Mouse (Mus musculus): ENCODE measurements around the gene Glt28d2. TPM values are rescaled to one million over a fixed set of nuclear protein-coding genes. Genes with fewer than 3 reads are reported as not detected.
"Not testable (repeated sequence)": the region's sequence is repeated elsewhere in the genome, so short reads cannot be mapped to it uniquely, and the experiment has no call there.

Gene Glt28d2
- polyA plus RNA-seq (2015; fragmentation: Nextera tagmentation; extraction: Ambion mirVana), result 0.29 and 0.98 TPM in 2 replicates

GRCm38 (mm10) chr3:85887239-85887827 lies at the start of gene Glt28d2, which contains the start of gene Gm37240:
Gene Glt28d2 (minus strand): TSS chr3:85887516.
Gene Gm37240 (minus strand): TSS chr3:85887518.
- Histone ChIP-seq H3K9me3 (replicated peaks) (no peaks in the 10 kb centered on the region), H3K4me3 (replicated peaks) (peak within 1 kb of the TSS; percentile 55), H3K27ac (replicated peaks) (no peak within 1 kb of the TSS), H3K9ac (replicated peaks) (peak within 1 kb of the TSS; percentile 38), H3K4me1 (peaks cover 23% of the 10 kb centered on the region), H3K4me2 (peak within 1 kb of the TSS; percentile 99), H3K36me3 (no peaks in the 10 kb centered on the region), H3K27me3 (replicated peaks) (peaks cover 31% of the 10 kb centered on the region)
- peak; percentile 87 for ATAC-seq (ENCODE audit: low FRiP score)
- WGBS, result under 1% methylated on average over 48 of the region's 48 CpGs

GRCm38 (mm10) chr3:85933586-85933985 lies 46.3 kb upstream of the Glt28d2 start:
- no peak overlapping the region for H3K4me2 ChIP-seq
- H3K9me3 ChIP-seq (replicated peaks), result no peaks in the 10 kb centered on the region
- H3K4me3 ChIP-seq (replicated peaks), result no peak overlapping the region
- H3K27me3 ChIP-seq (replicated peaks), result no peaks in the 10 kb centered on the region
- H3K9ac ChIP-seq (replicated peaks), result no peak overlapping the region
- H3K4me1 ChIP-seq, result no peaks in the 10 kb centered on the region
- H3K27ac ChIP-seq (replicated peaks), result no peak overlapping the region
- ATAC-seq (ENCODE audit: low FRiP score), result no peak
- WGBS, result 91% methylated on average over 5 of the region's 5 CpGs
- H3K36me3 ChIP-seq, result no peaks in the 10 kb centered on the region

GRCm38 (mm10) chr3:85931859-85932258 lies 44.5 kb upstream of the Glt28d2 start:
- Histone ChIP-seq H3K4me1 (no peaks in the 10 kb centered on the region), H3K36me3 (no peaks in the 10 kb centered on the region)
- WGBS, result 85% methylated on average over 6 of the region's 6 CpGs

GRCm38 (mm10) chr3:85930671-85931255 lies 43.4 kb upstream of the Glt28d2 start:
- Histone ChIP-seq H3K27me3 (replicated peaks) (no peaks in the 10 kb centered on the region), H3K9me3 (replicated peaks) (no peaks in the 10 kb centered on the region), H3K36me3 (no peaks in the 10 kb centered on the region), H3K4me2 (no peak overlapping the region), H3K4me3 (replicated peaks) (no peak overlapping the region), H3K27ac (replicated peaks) (no peak overlapping the region), H3K4me1 (no peaks in the 10 kb centered on the region), H3K9ac (replicated peaks) (no peak overlapping the region)
- WGBS, result 60% methylated on average over 11 of the region's 11 CpGs
- ATAC-seq (ENCODE audit: low FRiP score), result no peak

More at GRCm38 (mm10) chr3:85931859-85932258, 44.5 kb upstream of the Glt28d2 start:
- Histone ChIP-seq H3K4me2 (no peak overlapping the region), H3K9me3 (replicated peaks) (no peaks in the 10 kb centered on the region), H3K9ac (replicated peaks) (no peak overlapping the region), H3K4me3 (replicated peaks) (no peak overlapping the region), H3K27me3 (replicated peaks) (no peaks in the 10 kb centered on the region), H3K27ac (replicated peaks) (no peak overlapping the region)
- ATAC-seq (ENCODE audit: low FRiP score), result no peak

- no peaks in the 10 kb centered on the region for H3K36me3 ChIP-seq
- no peaks in the 10 kb centered on the region for H3K9me3 ChIP-seq (replicated peaks)
- no peaks in the 10 kb centered on the region for H3K4me1 ChIP-seq
- 85% methylated on average over 5 of the region's 5 CpGs for WGBS
- H3K27me3 ChIP-seq (replicated peaks), result no peaks in the 10 kb centered on the region
- no peak overlapping the region for H3K27ac ChIP-seq (replicated peaks)
- no peak for ATAC-seq (ENCODE audit: low FRiP score)
- no peak overlapping the region for H3K4me2 ChIP-seq
- no peak overlapping the region for H3K4me3 ChIP-seq (replicated peaks)
- no peak overlapping the region for H3K9ac ChIP-seq (replicated peaks)
These were observed 42.4 kb upstream of the Glt28d2 start for GRCm38 (mm10) chr3:85929711-85930110.

GRCm38 (mm10) chr3:85928140-85928611 lies 40.9 kb upstream of the Glt28d2 start:
- Histone ChIP-seq H3K9ac (replicated peaks) (no peak overlapping the region), H3K4me1 (peaks cover 3% of the 10 kb centered on the region), H3K4me3 (replicated peaks) (no peak overlapping the region), H3K36me3 (no peaks in the 10 kb centered on the region), H3K9me3 (replicated peaks) (no peaks in the 10 kb centered on the region), H3K4me2 (no peak overlapping the region), H3K27me3 (replicated peaks) (no peaks in the 10 kb centered on the region), H3K27ac (replicated peaks) (no peak overlapping the region)
- 63% methylated on average over 5 of the region's 5 CpGs for WGBS
- ATAC-seq (ENCODE audit: low FRiP score), result no peak

GRCm38 (mm10) chr3:85927296-85927695 lies 40.0 kb upstream of the Glt28d2 start:
- 75% methylated on average over 9 of the region's 9 CpGs for WGBS
- H3K36me3 ChIP-seq, result no peaks in the 10 kb centered on the region
- H3K4me3 ChIP-seq (replicated peaks), result no peak overlapping the region
- H3K27ac ChIP-seq (replicated peaks), result no peak overlapping the region
- peaks cover 3% of the 10 kb centered on the region for H3K4me1 ChIP-seq
- H3K9ac ChIP-seq (replicated peaks), result no peak overlapping the region
- H3K4me2 ChIP-seq, result no peak overlapping the region
- H3K9me3 ChIP-seq (replicated peaks), result no peaks in the 10 kb centered on the region
- ATAC-seq (ENCODE audit: low FRiP score), result no peak
- H3K27me3 ChIP-seq (replicated peaks), result no peaks in the 10 kb centered on the region

GRCm38 (mm10) chr3:85923954-85924945 lies 36.9 kb upstream of the Glt28d2 start:
- H3K27ac ChIP-seq (replicated peaks), result no peak overlapping the region
- no peaks in the 10 kb centered on the region for H3K36me3 ChIP-seq
- WGBS, result 45% methylated on average over 18 of the region's 18 CpGs
- no peaks in the 10 kb centered on the region for H3K9me3 ChIP-seq (replicated peaks)
- H3K4me1 ChIP-seq, result peaks cover 3% of the 10 kb centered on the region
- H3K4me2 ChIP-seq, result peak overlapping the region; percentile 45
- no peak overlapping the region for H3K9ac ChIP-seq (replicated peaks)
- no peak overlapping the region for H3K4me3 ChIP-seq (replicated peaks)
- ATAC-seq (ENCODE audit: low FRiP score), result peak; percentile 81
- no peaks in the 10 kb centered on the region for H3K27me3 ChIP-seq (replicated peaks)

GRCm38 (mm10) chr3:85923343-85923742 lies 36.0 kb upstream of the Glt28d2 start:
- H3K4me3 ChIP-seq (replicated peaks), result no peak overlapping the region
- no peak overlapping the region for H3K4me2 ChIP-seq
- H3K9ac ChIP-seq (replicated peaks), result no peak overlapping the region
- H3K36me3 ChIP-seq, result no peaks in the 10 kb centered on the region
- WGBS, result 80% methylated on average over 8 of the region's 8 CpGs
- H3K9me3 ChIP-seq (replicated peaks), result no peaks in the 10 kb centered on the region
- no peak for ATAC-seq (ENCODE audit: low FRiP score)
- H3K27me3 ChIP-seq (replicated peaks), result no peaks in the 10 kb centered on the region
- peaks cover 3% of the 10 kb centered on the region for H3K4me1 ChIP-seq
- H3K27ac ChIP-seq (replicated peaks), result no peak overlapping the region

- Histone ChIP-seq H3K4me3 (replicated peaks) (no peak overlapping the region), H3K27me3 (replicated peaks) (no peaks in the 10 kb centered on the region), H3K27ac (replicated peaks) (no peak overlapping the region), H3K4me1 (peaks cover 3% of the 10 kb centered on the region), H3K9ac (replicated peaks) (no peak overlapping the region), H3K9me3 (replicated peaks) (no peaks in the 10 kb centered on the region), H3K4me2 (no peak overlapping the region), H3K36me3 (no peaks in the 10 kb centered on the region)
- WGBS, result 48% methylated on average over 3 of the region's 3 CpGs
- no peak for ATAC-seq (ENCODE audit: low FRiP score)
These were observed 35.0 kb upstream of the Glt28d2 start for GRCm38 (mm10) chr3:85922331-85922730.

- H3K36me3 ChIP-seq; H3K27ac ChIP-seq (replicated peaks); H3K4me2 ChIP-seq; H3K4me1 ChIP-seq; H3K9me3 ChIP-seq (replicated peaks); ATAC-seq (ENCODE audit: low FRiP score); H3K9ac ChIP-seq (replicated peaks); H3K4me3 ChIP-seq (replicated peaks); H3K27me3 ChIP-seq (replicated peaks): not testable (repeated sequence)
- WGBS, result 86% methylated on average over 2 of the region's 2 CpGs
These were observed 33.4 kb upstream of the Glt28d2 start for GRCm38 (mm10) chr3:85920671-85921070.

Measured in neural tube, embryonic 15.5 days (tissue).